Mouse (Mus musculus): Measurements from ENCODE around the gene Prr19. TPM values are rescaled to one million over a fixed set of nuclear protein-coding genes. Genes with fewer than 3 reads are reported as not detected.

Prr19 gene
- polyA plus RNA-seq, 1 experiment, result not detected

- Histone ChIP-seq H3K36me3 (ENCODE audit: control insufficient read depth) (peaks cover 41% of the 10 kb centered on the region), H3K9me3 (ENCODE audit: control insufficient read depth, low read length) (no peaks in the 10 kb centered on the region), H3K4me1 (ENCODE audit: control insufficient read depth) (peaks cover 76% of the 10 kb centered on the region), H3K4me3 (replicated peaks) (peak overlapping the region; percentile 88), H3K27me3 (ENCODE audit: control insufficient read depth) (no peaks in the 10 kb centered on the region)
- TF ChIP-seq GATA1 (IDR thresholded peaks at IDR 0.05; ENCODE audit: low read length) (no peak), TAL1 (IDR thresholded peaks at IDR 0.05; ENCODE audit: low read length) (no peak)
Measured at GRCm38 (mm10) chr7:25268588-25268987, 32.6 kb upstream of the Prr19 start.

- TF ChIP-seq TAL1 (IDR thresholded peaks at IDR 0.05; ENCODE audit: low read length) (no peak), GATA1 (IDR thresholded peaks at IDR 0.05; ENCODE audit: low read length) (no peak)
- Histone ChIP-seq H3K9me3 (ENCODE audit: control insufficient read depth, low read length) (no peaks in the 10 kb centered on the region), H3K27me3 (ENCODE audit: control insufficient read depth) (no peaks in the 10 kb centered on the region), H3K36me3 (ENCODE audit: control insufficient read depth) (peaks cover 46% of the 10 kb centered on the region), H3K4me3 (replicated peaks) (peak overlapping the region; percentile 88), H3K4me1 (ENCODE audit: control insufficient read depth) (peaks cover 81% of the 10 kb centered on the region)
Measured at GRCm38 (mm10) chr7:25269029-25269428, 32.2 kb upstream of the Prr19 start.

GRCm38 (mm10) chr7:25269545-25270271 lies 31.5 kb upstream of the Prr19 start:
- Histone ChIP-seq H3K4me1 (ENCODE audit: control insufficient read depth) (peaks cover 85% of the 10 kb centered on the region), H3K4me3 (replicated peaks) (peak overlapping the region; percentile 88), H3K27me3 (ENCODE audit: control insufficient read depth) (no peaks in the 10 kb centered on the region), H3K9me3 (ENCODE audit: control insufficient read depth, low read length) (no peaks in the 10 kb centered on the region), H3K36me3 (ENCODE audit: control insufficient read depth) (peaks cover 51% of the 10 kb centered on the region)
- TF ChIP-seq TAL1 (IDR thresholded peaks at IDR 0.05; ENCODE audit: low read length), result no peak
- no peak for TF ChIP-seq GATA1 (IDR thresholded peaks at IDR 0.05; ENCODE audit: low read length)

GRCm38 (mm10) chr7:25270652-25271633 lies 30.3 kb upstream of the Prr19 start:
- Histone ChIP-seq H3K4me3 (replicated peaks) (no peak overlapping the region), H3K4me1 (ENCODE audit: control insufficient read depth) (peaks cover 90% of the 10 kb centered on the region), H3K27me3 (ENCODE audit: control insufficient read depth) (no peaks in the 10 kb centered on the region), H3K36me3 (ENCODE audit: control insufficient read depth) (peaks cover 63% of the 10 kb centered on the region), H3K9me3 (ENCODE audit: control insufficient read depth, low read length) (no peaks in the 10 kb centered on the region)
- TF ChIP-seq GATA1 (IDR thresholded peaks at IDR 0.05; ENCODE audit: low read length), result no peak
- TF ChIP-seq TAL1 (IDR thresholded peaks at IDR 0.05; ENCODE audit: low read length), result no peak

- H3K27me3 ChIP-seq (ENCODE audit: control insufficient read depth), result no peaks in the 10 kb centered on the region
- peaks cover 71% of the 10 kb centered on the region for H3K36me3 ChIP-seq (ENCODE audit: control insufficient read depth)
- peaks cover 90% of the 10 kb centered on the region for H3K4me1 ChIP-seq (ENCODE audit: control insufficient read depth)
- no peak overlapping the region for H3K4me3 ChIP-seq (replicated peaks)
- TF ChIP-seq GATA1 (IDR thresholded peaks at IDR 0.05; ENCODE audit: low read length) (no peak), TAL1 (IDR thresholded peaks at IDR 0.05; ENCODE audit: low read length) (no peak)
- H3K9me3 ChIP-seq (ENCODE audit: control insufficient read depth, low read length), result no peaks in the 10 kb centered on the region
Measured at GRCm38 (mm10) chr7:25271651-25272444, 29.4 kb upstream of the Prr19 start.

GRCm38 (mm10) chr7:25272445-25273258 lies 28.6 kb upstream of the Prr19 start:
- H3K4me1 ChIP-seq (ENCODE audit: control insufficient read depth), result peaks cover 93% of the 10 kb centered on the region
- TF ChIP-seq TAL1 (IDR thresholded peaks at IDR 0.05; ENCODE audit: low read length) (no peak), GATA1 (IDR thresholded peaks at IDR 0.05; ENCODE audit: low read length) (no peak)
- H3K36me3 ChIP-seq (ENCODE audit: control insufficient read depth), result peaks cover 77% of the 10 kb centered on the region
- H3K4me3 ChIP-seq (replicated peaks), result peak overlapping the region; percentile 54
- no peaks in the 10 kb centered on the region for H3K9me3 ChIP-seq (ENCODE audit: control insufficient read depth, low read length)
- H3K27me3 ChIP-seq (ENCODE audit: control insufficient read depth), result no peaks in the 10 kb centered on the region

- Histone ChIP-seq H3K9me3 (ENCODE audit: control insufficient read depth, low read length) (no peaks in the 10 kb centered on the region), H3K4me1 (ENCODE audit: control insufficient read depth) (peaks cover 100% of the 10 kb centered on the region), H3K4me3 (replicated peaks) (peak overlapping the region; percentile 54), H3K36me3 (ENCODE audit: control insufficient read depth) (peaks cover 78% of the 10 kb centered on the region), H3K27me3 (ENCODE audit: control insufficient read depth) (no peaks in the 10 kb centered on the region)
- TF ChIP-seq GATA1 (IDR thresholded peaks at IDR 0.05; ENCODE audit: low read length), result peak; percentile 59
- TF ChIP-seq TAL1 (IDR thresholded peaks at IDR 0.05; ENCODE audit: low read length), result no peak
Measured at GRCm38 (mm10) chr7:25273259-25274241, 27.7 kb upstream of the Prr19 start.
